Mouse (Mus musculus) ES-Bruce4 (cell line): ENCODE data around the gene 2610001J05Rik.

Experiments used
- CTCF ChIP-seq: IDR thresholded peaks from one replicate; pipeline ENCODE4 v1.8.1; 2011; ENCODE audit warnings: low read depth, low read length
- EP300 ChIP-seq: IDR thresholded peaks from 2 replicates; pipeline ENCODE4 v1.6.1; 2011; ENCODE audit warnings: low read depth, low read length; ENCODE audit not compliant: insufficient read depth
- POLR2A ChIP-seq: IDR thresholded peaks from one replicate; pipeline ENCODE4 v1.8.1; 2011; ENCODE audit warnings: low read length; ENCODE audit not compliant: insufficient read depth

- TF ChIP-seq CTCF (no peak), POLR2A (no peak), EP300 (no peak)
Observed at GRCm38 (mm10) chr6:13909762-13910537, 38.6 kb upstream of the 2610001J05Rik start.
